Mouse (Mus musculus): ENCODE results near the gene Zbtb7a. TPM values are rescaled to one million over a fixed set of nuclear protein-coding genes. Genes with fewer than 3 reads are reported as not detected.

Gene Zbtb7a
- polyA plus RNA-seq, 1 experiment: 30.0 TPM

DNA sequence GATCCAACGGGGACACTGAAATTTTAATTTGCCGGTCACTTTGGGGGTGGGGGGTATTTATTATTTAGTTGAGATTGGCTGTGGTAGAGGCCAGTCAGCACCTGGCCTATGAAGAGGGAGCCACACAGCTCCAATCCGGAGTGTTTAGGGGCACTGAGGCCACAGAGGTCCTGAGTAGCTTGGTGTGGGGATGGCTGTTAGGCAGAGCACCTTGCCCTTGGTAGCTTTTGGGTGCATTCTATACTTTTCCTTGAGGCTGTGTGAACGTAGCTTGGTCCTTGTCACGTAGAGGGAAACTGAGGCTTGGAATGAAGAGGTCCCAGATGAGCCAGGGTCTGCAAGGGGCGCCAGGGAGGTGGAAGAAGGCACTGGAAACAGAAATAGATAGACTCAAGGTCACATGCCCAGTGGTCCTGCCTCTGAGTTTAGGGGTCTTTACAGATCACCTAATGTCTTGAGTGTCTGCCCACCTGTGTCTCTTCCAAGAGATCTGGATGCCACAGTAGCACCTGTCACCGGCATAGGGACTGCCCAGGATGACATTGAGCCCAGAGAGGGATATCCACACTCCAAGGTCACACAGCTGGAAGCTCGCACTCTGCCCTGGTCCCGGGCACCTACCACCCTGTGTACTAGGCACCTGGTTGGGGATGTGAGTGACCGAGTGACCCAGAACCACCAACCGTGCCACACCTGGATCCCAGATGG, 4.0 kb downstream of the Zbtb7a start:
- DNase-seq (ENCODE audit: low spot score): no peak

DNA sequence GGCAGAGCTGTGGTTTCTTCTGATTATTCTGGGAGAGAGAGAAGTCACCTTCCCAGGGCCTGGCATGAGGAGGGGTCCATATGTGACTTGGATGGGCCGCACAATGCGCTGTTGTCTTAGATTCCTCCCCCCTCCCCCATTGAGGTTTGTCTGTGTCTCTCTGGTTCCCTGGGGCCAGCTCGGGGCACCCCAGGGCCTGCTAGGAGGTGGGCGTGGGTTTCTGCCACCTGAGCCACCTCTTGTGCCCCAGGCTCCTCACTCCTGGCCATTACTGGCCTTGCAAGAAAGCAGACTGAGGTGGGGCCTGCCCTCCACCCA, 4.5 kb downstream of the Zbtb7a start:
- DNase-seq (ENCODE audit: low spot score): no peak

DNA sequence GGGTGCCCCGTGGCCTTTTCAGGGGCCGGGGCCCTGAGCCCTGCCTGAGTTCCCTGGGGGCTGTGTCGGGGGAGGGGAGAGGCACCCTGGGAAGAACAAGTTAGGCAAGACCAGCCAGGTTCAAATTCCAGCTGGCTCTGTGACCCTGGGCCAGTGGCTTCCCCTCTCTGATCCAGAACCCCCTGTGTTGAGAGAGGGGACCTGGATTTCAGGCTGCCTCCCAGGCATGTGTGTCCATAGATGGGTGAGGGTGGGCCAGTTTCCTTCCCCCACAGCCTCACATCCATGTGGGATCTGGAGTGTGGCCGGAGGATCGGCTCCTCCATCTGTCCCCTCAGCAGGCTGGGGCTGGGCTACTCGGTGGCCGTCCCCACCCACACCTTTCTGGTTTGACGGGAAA, 5.0 kb downstream of the Zbtb7a start:
- DNase-seq (ENCODE audit: low spot score): no peak

DNA sequence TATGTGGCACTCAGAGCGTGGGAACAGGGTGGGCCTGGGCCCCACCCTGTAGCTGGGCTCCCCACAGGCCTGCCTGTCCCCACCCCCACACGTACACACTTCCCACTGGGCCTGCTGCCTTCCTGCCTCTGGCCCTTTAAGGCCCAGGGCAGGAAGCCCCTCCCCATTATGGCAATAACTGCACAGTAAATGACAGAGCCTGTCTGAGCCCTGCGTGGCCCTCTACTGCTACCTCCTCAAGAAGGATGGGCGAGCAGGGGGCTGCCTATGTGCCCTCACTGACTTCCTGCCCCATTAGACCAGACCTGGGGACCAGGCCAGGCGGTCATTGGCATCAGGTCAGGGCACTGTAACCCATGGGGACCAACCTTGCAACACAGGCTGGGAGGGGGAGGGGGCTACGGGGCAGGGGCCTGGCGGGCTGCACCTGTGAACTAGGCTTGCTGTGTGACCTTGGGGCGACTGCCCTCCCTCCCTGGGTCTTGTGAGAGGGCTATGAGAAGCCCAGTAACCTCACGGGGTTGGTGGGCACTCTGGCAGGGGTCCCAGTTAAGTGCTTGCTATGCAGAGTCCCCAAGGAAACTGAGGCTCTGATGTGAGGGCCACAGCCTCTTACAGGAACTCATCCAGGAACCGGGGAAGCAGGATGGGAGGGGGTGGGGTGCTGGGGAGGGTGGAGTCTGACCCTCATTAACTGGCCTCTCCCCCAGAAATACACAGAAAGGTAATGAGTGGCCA, 5.9 kb downstream of the Zbtb7a start:
- DNase-seq (ENCODE audit: low spot score): no peak

DNA sequence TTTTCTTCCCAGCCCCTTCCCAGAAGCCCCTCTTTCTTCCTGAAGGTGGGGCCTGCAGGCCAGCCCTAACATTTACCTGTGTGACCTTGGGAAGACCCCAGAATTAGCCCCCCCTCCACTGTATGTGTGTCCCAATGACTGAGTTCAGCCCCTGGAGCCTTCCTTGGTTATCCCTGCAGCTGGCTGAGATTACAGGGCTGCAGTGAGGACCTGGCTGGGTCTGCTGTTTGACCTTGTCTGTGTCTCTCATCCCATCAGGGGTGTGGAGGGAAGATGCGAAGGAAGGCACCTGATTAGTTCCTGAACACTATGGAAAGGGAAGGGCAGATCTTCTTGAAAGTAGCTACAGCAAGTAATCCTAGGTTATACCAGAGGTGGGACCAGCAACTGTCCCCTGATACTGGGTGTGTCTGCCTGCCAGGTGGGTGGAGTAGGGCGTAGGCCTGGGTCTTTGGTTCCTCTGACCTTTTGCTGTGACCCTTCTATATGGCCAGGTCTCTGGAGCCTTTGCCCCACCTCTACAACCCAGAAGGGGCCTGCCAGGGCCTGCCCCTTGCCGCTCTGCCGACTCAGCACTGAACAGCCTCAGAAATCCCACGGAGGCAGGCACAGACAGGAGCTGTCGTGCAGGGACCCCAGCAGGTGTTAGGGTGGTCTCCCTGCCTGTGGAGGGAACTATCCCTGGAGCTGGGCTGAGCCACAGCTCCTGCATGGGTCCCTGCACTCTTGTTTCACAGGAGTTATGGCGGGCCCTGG, 6.6 kb downstream of the Zbtb7a start:
- no peak for DNase-seq (ENCODE audit: low spot score)

DNA sequence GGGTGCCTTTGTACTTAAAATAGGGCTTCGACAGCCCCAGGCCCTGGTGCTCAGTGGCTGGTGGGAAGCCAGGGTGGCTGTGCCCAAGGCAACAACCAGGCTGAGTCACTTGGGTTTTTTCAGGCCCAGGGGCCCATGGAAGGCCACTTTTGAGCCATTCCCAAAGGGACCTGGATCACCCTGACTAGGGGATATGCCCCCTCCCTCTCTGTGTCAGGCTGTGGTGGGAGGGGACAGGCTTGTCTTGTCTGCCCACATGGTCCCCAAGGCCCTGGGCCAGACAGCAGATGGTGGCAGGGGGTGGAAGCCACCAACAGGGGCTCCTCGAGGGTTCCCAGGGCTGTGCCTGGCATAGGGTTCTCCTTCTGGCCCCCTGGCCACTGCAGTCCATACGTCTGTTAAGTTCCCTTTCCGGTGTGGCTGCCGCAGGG, 7.5 kb downstream of the Zbtb7a start:
- no peak for DNase-seq (ENCODE audit: low spot score)

DNA sequence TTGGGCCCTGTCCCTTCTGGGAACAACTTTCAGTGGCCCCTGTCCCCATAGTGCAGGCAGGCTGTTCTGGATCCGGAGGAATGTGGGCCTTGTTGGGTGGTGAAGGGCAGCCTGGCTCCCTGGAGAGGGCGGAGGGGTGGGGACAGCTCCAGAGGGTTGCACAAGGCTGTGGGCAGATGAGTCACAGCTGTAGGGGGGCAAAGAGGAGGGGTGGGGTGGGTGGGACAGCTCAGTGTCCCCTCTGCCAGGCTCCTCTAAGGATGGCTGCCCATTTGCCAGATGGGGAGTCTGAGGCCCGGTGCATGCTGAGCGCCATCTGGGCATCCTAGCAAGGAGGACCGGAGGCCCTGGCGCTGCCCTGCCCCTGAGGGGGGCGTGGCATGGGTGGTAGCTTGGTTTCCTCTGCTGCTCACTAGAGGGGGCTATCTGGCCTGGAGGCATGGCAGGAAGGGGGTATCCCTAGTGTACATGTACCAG, 8.2 kb downstream of the Zbtb7a start:
- no peak for DNase-seq (ENCODE audit: low spot score)

DNA sequence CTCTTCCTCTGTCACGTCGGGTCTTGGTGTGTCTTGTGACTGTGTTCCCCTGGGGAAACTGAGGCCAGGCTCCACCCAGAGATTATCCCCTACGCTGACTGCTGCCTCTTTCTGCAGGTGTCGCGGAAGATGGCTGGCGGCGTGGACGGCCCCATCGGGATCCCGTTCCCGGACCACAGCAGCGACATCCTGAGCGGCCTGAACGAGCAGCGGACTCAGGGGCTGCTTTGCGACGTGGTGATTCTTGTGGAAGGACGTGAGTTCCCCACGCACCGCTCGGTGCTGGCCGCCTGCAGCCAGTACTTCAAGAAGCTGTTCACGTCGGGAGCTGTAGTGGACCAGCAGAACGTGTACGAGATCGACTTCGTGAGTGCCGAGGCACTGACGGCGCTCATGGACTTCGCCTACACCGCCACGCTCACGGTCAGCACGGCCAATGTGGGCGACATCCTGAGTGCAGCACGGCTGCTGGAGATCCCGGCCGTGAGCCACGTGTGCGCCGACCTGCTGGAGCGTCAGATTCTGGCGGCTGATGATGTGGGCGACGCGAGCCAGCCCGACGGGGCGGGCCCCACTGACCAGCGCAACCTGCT, 8.9 kb downstream of the Zbtb7a start:
- DNase-seq (ENCODE audit: low spot score): no peak

DNA sequence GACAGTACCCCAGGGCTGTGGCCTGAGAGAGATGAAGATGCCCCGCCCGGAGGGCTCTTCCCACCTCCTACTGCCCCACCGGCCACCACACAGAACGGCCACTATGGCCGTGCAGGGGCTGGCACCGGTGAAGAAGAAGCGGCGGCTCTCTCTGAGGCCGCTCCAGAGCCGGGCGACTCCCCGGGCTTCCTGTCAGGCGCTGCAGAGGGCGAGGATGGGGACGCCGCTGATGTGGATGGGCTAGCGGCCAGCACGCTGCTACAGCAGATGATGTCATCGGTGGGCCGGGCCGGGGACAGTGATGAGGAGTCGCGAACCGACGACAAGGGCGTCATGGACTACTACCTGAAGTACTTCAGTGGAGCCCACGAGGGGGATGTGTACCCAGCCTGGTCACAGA, 9.6 kb downstream of the Zbtb7a start:
- no peak for DNase-seq (ENCODE audit: low spot score)

DNA sequence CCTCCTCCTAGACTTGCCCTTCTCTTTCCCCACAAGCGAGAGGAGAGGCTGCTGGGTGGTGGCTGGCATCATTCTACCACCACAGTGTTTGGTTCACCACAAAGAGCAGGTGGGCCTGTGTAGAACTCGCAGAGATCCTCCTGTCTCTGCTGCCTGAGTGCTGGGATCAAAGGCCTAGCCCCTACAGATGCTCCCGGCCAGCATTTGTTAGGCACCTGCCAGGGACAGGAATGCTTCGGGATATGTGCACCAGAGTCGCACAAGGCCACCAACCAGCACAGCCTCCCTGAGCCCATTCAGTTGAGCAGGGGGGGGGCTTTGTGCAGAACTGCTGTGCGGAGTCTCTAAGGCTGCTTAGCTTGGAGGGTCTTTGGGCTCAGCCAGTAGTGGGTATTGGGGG, 10.3 kb downstream of the Zbtb7a start:
- DNase-seq (ENCODE audit: low spot score): no peak

DNA sequence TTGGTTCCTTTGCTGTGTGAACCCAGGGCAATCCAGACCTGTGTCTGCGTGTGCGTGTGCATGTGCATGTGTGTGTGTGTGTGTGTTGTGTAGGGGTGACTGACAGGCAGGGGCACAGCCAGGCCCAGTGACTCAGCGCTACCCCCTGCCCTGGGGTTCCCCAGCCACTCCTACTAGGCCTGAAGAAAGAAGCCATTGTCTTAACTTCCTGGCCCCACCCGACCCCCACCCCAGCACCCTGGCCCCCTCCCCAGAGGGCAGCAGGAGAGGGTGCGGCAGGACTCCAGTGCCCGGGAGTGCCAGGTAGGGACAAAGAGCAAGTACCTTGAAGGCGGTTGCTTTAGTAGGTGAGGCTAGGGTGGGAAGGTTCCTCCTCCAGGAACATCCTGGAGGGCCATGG, 10.8 kb downstream of the Zbtb7a start:
- no peak for DNase-seq (ENCODE audit: low spot score)

DNA sequence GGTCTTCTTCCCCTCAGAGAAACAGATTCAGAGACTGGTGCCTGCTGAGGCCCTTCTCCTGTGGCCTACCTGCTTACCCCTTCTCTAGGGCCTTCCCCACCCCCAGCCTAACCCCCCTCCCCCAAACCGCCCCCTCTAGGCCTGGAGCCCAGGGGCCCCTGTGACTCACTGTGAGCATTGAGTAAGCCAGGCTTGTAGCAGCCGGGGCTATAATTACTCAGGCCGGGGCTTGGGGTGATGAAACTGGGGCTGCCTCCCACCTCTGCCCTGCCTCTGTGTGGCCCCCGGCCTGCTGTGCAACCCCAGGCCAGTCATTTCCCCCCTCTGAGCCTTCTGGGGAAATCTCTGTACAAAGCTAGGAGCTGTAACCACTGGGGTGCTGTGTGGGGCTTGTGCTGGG, 11.3 kb downstream of the Zbtb7a start:
- no peak for DNase-seq (ENCODE audit: low spot score)

DNA sequence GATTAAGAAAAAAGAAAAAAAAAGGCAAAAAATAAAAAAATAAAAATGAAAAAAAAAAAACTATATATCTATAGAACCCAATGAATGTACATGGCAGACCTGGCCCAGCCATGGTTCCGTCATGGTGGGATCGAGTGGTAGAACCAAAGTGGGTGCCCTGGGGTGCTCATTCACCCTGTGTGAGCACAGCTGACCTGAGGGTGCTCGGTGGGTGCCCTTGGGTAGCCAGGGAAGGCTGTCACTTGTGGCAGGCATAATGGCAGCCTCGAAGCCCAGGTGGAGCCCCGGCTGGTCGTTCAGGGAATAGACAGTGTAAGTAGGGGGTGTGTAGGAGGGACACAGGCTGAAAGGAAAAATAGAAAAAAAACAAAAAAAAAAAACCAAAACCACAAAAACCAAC, 16.2 kb downstream of the Zbtb7a start:
- no peak for DNase-seq (ENCODE audit: low spot score)

DNA sequence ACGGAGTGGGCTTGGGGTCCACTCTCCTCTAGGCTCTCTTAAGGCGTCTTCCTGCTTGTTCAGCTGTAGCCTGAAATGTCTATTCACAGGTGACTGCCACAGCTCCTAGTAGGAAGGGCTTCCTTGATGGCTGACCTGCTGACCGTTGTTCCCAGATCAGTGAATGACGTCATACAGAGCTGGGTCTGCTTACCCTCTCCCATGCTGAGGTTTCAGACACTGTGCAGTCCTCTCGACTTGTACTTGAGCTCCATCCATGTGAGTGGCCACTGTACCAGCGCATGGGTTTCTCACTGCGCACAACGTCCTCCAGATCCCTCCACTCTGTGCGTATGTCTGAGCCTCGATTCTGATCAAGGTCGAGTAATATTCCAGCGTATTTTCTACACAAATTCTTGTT, 17.6 kb downstream of the Zbtb7a start:
- no peak for DNase-seq (ENCODE audit: low spot score)

DNA sequence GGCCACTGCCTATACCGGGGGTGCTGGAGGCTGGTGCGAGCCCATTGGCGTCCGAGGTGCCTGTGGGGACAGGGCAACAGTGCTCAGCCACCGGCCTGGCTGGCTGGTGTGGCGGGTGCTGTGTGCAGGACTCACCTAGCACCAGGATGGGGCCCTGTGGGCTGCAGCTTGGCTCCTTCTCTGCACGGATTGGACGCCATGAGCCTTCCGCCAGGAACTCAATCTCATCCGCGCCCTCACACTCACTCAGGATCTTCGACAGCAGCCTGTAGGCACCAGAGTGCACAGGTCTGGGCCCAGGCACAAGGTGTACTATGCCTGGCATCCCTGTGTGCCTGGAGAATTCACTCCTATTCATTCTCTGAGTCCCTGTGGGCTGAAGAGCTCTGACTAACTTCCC, 19.3 kb downstream of the Zbtb7a start:
- no peak for DNase-seq (ENCODE audit: low spot score)

DNA sequence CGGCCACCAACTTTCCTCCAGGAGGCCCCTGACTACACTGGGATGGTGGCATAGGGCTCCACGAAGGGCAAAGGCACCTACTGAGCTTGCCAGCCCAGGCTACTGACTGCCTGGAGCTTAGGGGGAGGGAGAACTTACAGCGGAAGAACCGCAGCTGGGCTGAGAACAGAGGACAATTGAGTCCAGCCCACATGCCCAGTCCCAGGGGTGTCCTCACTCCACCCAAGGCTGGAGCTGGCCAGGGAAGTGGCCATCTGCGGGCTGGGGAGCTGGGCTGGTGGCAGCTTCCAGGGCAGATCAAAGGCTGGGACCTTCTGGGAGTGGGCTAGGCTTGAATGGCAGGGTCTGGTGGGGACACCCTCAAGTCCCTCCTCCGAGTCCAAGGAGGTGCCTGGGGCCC, 19.7 kb downstream of the Zbtb7a start:
- DNase-seq (ENCODE audit: low spot score): peak; percentile 21

DNA sequence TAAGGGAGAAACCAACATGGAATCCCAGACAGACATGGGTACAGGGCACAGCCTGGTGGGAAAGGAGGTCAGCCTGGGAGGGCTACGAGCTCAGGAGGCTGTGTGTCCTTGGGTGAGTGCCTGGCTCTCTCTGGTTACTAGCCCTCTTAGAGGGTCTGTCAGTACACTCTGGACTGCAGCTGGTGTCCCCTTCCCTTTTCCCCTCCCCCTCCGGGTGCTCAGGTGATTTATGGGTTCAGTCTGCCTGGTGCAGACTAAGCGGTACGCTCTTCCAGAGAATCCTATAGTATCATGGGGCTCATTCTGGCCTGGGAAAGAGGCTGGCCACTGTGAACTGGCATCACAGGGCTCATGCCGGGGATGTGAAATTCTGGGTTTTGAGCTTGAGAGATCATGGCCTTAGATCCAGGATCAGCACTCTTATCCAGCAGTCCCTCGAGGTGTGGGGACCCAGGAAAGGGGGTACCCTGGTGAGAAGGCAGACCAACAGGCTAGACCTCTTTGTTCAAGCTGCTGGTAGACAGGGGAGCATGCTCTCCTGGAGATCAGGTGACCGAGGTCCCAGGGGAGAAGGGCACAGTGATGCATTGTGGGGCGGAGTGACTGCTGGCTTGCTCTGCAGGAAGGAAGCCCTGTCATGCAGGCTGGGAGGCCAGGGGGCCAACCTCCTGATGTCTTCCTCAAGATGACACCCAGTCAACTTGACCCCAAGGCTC, 26.7 kb downstream of the Zbtb7a start:
- DNase-seq (ENCODE audit: low spot score): no peak

DNA sequence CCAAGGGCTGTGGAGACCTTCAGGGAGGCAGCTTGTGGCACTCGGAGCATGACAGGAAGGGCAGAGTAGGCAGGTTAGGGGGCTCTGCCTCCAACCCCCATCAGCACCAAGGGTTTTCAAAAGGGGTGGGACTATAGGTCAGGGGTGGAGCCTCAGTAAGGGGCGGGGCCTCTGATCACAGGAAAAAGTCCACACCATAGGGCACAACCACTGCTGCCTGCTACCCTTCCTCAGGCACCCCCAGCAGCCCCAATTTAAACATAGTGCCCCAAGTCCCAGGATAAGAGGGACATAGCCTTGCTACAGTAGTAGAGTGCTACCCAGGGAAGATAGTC, 27.3 kb downstream of the Zbtb7a start:
- DNase-seq (ENCODE audit: low spot score): no peak

DNA sequence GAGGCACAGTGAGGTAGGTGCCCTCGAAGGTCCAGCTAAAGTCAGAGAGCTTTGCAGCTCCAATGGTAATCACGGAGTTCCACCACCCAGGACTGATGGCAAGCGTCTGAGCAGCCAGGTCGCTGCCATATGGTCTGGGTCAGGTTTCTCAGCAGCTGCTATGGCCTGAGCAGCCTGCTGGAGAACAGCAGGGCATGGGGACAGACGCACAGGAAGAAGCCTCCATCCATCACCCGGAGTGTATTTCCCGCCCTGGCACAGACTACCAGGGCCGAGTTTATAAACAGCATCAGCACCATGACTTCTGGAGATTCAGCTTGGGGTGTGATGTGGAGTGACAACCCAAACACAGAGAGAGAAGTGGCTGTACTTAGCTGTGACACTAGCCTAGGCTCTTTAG, 30.1 kb downstream of the Zbtb7a start:
- no peak for DNase-seq (ENCODE audit: low spot score)

DNA sequence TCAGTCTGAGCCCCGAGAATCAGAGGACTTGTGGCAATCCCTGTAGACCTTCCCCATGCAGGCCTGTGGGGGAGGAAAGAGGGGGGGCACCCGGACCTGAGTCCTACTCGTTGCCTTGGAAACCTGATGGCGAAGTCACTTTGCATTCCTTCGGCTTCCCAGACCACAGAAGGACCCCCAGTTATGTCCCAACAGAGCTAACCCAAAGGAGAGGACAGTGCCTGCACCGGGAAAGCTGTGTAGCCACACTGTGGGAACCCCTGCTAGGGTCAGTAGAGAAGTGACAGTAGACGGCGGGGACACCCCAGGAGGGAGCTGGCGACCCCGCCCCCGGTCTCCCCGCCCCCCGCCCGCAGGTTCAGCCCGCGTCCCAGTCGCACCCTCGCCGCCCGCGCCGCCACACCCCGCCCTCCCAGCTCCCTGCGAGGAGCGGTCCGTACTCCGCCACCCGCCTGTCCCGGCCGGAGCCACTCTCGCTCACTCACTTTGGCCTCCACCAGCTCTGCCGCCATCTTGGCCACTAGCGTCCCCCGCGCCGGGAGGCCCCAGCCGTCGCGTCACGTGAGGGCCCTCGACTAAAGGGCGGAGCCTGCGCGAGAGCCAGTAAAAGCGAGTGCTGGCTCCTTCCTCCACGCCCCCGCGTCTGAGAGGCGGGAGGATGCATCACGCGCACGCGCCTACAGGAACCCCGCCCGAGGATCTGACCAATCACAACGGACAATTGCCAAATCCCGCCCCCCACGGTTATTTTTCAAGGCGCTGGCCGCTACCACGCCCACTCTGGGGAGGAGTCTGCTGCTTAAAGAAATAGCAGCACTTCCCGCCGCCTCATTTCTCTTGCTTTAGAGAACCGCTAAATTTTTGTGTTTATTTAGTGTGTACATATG, 32.4 kb downstream of the Zbtb7a start, which contains the start of gene Pias4:
Gene Pias4, minus strand, starts transcription at position 724 of the 887 bp plus-strand sequence.
- DNase-seq (ENCODE audit: low spot score): peak; percentile 95

DNA sequence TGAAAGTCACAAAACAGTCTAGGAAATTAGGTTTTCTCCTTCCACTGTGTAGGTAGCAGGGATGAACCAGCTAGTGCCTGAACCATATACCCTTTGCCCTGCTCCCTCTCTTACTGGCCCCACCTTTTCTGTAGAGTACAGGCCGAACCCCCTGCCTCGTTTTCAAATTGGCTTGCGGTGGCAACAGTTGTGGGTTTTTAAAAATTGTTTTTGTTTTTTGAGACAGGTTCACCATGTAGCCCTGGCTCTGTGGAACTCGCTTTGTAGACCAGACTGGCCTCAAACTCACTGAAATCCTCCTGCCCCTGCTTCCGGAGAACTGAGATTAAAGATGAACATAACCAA, 33.0 kb downstream of the Zbtb7a start:
- no peak for DNase-seq (ENCODE audit: low spot score)

Data from urinary bladder, adult 2 months (tissue).